20 mouse cellular contexts compared by ENCODE assay signal in the genomic region with DNA sequence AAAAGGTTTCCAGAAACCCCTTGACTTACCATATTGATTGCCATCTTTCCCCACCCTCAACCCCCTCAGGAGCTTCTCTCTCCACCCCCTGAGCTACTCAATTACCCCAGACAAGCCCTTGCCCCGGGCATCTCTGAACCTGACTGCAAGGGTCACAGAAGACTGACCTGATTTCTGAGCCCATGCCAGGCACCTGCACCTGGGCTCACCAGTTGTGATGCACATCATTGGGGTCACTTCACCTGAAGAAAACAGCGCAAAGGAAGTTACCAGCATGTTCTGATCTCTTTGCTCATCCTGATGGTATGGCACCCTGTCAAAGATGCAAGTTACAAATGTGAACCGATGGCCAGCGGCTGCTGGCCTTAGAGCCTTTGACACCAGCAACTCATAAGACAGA. TPM values are rescaled to one million over a fixed set of nuclear protein-coding genes. Genes with fewer than 3 reads are reported as not detected.
DNase-seq lines count a peak whose midpoint lies in the region; ATAC-seq lines count a peak whose summit lies in the region.
"Had no signal": no experiment of that assay in that cellular context is flagged by ENCODE, and none has a peak within 500 bp of the region (broad histone marks: within the 10 kb centered on the region; RNA-seq: fewer than 3 reads in every experiment).

No protein-coding gene starts in this region.

- no peak overlapping the region for H3K9ac ChIP-seq in neural tube, embryonic 15.5 days (replicated peaks)
- H3K9ac ChIP-seq: embryonic facial prominence, embryonic 12.5 days had no signal

- no peaks in the 10 kb centered on the region for H3K9me3 ChIP-seq in neural tube, embryonic 15.5 days (replicated peaks)
- H3K9me3 ChIP-seq: embryonic facial prominence, embryonic 10.5 days; embryonic facial prominence, embryonic 12.5 days; forebrain, embryonic 13.5 days; forebrain, embryonic 15.5 days had no signal

- H3K27ac ChIP-seq in neural tube, embryonic 15.5 days (replicated peaks), result no peak overlapping the region
- H3K27ac ChIP-seq: embryonic facial prominence, embryonic 12.5 days; forebrain, embryonic 13.5 days had no signal

- no peak overlapping the region for H3K4me2 ChIP-seq in neural tube, embryonic 15.5 days

- 80% methylated on average over 4 of the region's 4 CpGs for WGBS in neural tube, embryonic 15.5 days

- no peaks in the 10 kb centered on the region for H3K36me3 ChIP-seq in neural tube, embryonic 15.5 days
- H3K36me3 ChIP-seq: embryonic facial prominence, embryonic 10.5 days; embryonic facial prominence, embryonic 12.5 days; forebrain, embryonic 15.5 days; G1E had no signal

- H3K4me3 ChIP-seq in neural tube, embryonic 15.5 days (replicated peaks), result 0 out of 2 replicates have a peak overlapping the region, but pooled peaks have one; percentile 56

- peaks cover 15% of the 10 kb centered on the region; the same call in 1 of the 2 replicates for H3K27me3 ChIP-seq in neural tube, embryonic 15.5 days (replicated peaks)
- H3K27me3 ChIP-seq: forebrain, embryonic 15.5 days had no signal

- H3K4me1 ChIP-seq in neural tube, embryonic 15.5 days, result peaks cover 36% of the 10 kb centered on the region

- no peak for ATAC-seq in neural tube, embryonic 15.5 days (ENCODE audit: low FRiP score)
- ATAC-seq: activated CD4-positive, CD25-positive, alpha-beta regulatory T cell, adult 4 months; CD4-positive, CD25-positive, alpha-beta regulatory T cell, adult 4 months; Patski had no signal

- DNase-seq in cerebellum, adult 11-12 months, result peak; percentile 52
- no peak for DNase-seq in cerebellum, adult 8-10 months
- peak; percentile 59 for DNase-seq in cerebellum, adult 9-11 months
- no peak for DNase-seq in cerebellum, postnatal 10 days
- DNase-seq in neural tube, embryonic 10.5 days (ENCODE audit: extremely low spot score, low spot score), result no peak
- DNase-seq: adrenal gland, adult 8-10 months; adrenal gland, postnatal 14 days; adrenal gland, postnatal 36 days; B cell, adult 2 months; cerebellum, adult 18-20 months; forebrain, postnatal 0 days had no signal

RNA-seq across cellular contexts. Expression of gene Wnk2, which starts 0.9 kb away (rescaled TPM):
- polyA plus RNA-seq in neural tube, embryonic 15.5 days (2015; fragmentation: Nextera tagmentation; extraction: Ambion mirVana), result 16.0 and 19.0 TPM in 2 replicates
- polyA plus RNA-seq: activated CD4-positive, CD25-positive, alpha-beta regulatory T cell, adult 4 months; CD4-positive, CD25-positive, alpha-beta regulatory T cell, adult 4 months; G1E had no signal

RNA-seq across cellular contexts. Expression of gene Ninj1, which starts 38.6 kb away (rescaled TPM):
- polyA plus RNA-seq in neural tube, embryonic 15.5 days (2015; fragmentation: Nextera tagmentation; extraction: Ambion mirVana), result 37.4 and 38.9 TPM in 2 replicates

Comparison
In these comparisons a context has a peak if more than half of its experiments do, and no peak if none do; other contexts are left out.
1. DNase-seq: peak in cerebellum, adult 11-12 months (single experiment) and cerebellum, adult 9-11 months (single experiment); none in cerebellum, adult 8-10 months (single experiment), cerebellum, postnatal 10 days (0 of 2) and neural tube, embryonic 10.5 days (single experiment).